ENCODE assay signal across 8 mouse cellular contexts in the genomic region with DNA sequence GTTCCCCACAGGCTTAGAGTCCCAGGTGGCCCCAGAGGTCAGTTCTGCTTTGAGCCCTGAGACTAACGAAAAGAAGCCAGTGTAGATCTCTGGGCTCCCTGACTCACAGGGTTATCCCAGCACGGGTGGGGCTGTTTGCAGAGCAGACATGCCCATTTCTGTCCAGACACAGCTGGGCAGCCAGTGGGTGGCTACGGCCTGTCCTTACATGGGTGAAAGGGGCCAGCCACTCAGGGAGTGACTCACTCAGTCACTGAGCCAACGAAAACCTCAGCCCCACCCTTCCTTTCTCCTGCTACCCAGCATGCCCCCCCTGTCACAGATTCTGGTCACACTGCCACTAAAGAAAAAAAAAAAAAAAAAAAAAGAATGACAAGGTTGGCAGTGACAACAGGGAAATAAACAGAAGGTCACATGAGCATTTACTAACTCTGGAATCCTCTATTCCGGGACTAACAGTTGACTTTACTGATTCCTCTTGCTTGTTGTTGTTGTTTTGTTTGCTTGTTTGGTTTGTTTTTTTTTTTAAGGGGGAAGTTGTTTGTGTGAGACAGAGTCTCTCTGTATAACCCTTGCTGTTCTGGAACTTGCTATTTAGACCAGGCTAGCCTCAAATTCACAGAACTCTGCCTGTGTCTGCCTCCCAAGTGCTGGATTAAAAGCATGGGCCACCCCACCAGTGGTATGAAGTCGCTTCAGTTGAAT. TPM values are rescaled to one million over a fixed set of nuclear protein-coding genes. Genes with fewer than 3 reads are reported as not detected.
DNase-seq lines count a peak whose midpoint lies in the region; ATAC-seq and TF ChIP-seq lines count a peak whose summit lies in the region.

No protein-coding gene starts in this region.

- no peak for TF ChIP-seq CTCF in midbrain, postnatal 0 days (IDR thresholded peaks at IDR 0.05)

- H3K27ac ChIP-seq in midbrain, embryonic 12.5 days (replicated peaks) = no peak overlapping the region
- no peak overlapping the region for H3K27ac ChIP-seq in midbrain, postnatal 0 days (ENCODE audit: low read depth, low read length)
- peak overlapping the region; percentile 83 for H3K27ac ChIP-seq in kidney, embryonic 15.5 days
- peak overlapping the region; percentile 82 for H3K27ac ChIP-seq in stomach, embryonic 15.5 days

- WGBS in midbrain, embryonic 12.5 days = 62% methylated on average over 6 of the region's 6 CpGs
- WGBS in midbrain, postnatal 0 days = 60% methylated on average over 6 of the region's 6 CpGs
- 48% methylated on average over 6 of the region's 6 CpGs for WGBS in kidney, embryonic 15.5 days
- WGBS in stomach, embryonic 15.5 days = 43% methylated on average over 6 of the region's 6 CpGs

- H3K4me2 ChIP-seq in midbrain, embryonic 12.5 days (replicated peaks) = no peak overlapping the region
- no peak overlapping the region for H3K4me2 ChIP-seq in midbrain, postnatal 0 days (ENCODE audit: low read depth, low read length, poor library complexity, severe bottlenecking)
- H3K4me2 ChIP-seq in kidney, embryonic 15.5 days = no peak overlapping the region
- no peak overlapping the region; the same call in 1 of the 2 replicates for H3K4me2 ChIP-seq in stomach, embryonic 15.5 days

- ATAC-seq in midbrain, embryonic 12.5 days (ENCODE audit: low FRiP score, low read depth) = no peak
- no peak for ATAC-seq in midbrain, postnatal 0 days (ENCODE audit: low FRiP score)
- ATAC-seq in kidney, embryonic 15.5 days (replicated peaks; ENCODE audit: low FRiP score) = no peak; the same call in 1 of the 2 replicates
- peak; percentile 78 for ATAC-seq in stomach, embryonic 15.5 days (ENCODE audit: insufficient read depth, low FRiP score, low read depth)

- H3K4me3 ChIP-seq in midbrain, embryonic 12.5 days = no peak overlapping the region
- no peak overlapping the region for H3K4me3 ChIP-seq in midbrain, postnatal 0 days (ENCODE audit: low read depth, low read length)
- H3K4me3 ChIP-seq in kidney, embryonic 15.5 days (replicated peaks) = no peak overlapping the region
- no peak overlapping the region for H3K4me3 ChIP-seq in stomach, embryonic 15.5 days (replicated peaks)

- DNase-seq in midbrain, postnatal 0 days (ENCODE audit: low spot score) = no peak
- peak; percentile 95 for DNase-seq in adrenal gland, postnatal 14 days
- DNase-seq in heart, adult 18-20 months = peak; percentile 88 to 97
- peak; percentile 89 for DNase-seq in lung, postnatal 14 days
- no peak for DNase-seq in cerebellum, adult 8-10 months

- H3K36me3 ChIP-seq in midbrain, embryonic 12.5 days = no peaks in the 10 kb centered on the region
- H3K36me3 ChIP-seq in midbrain, postnatal 0 days (ENCODE audit: insufficient read depth, low read length) = no peaks in the 10 kb centered on the region
- no peaks in the 10 kb centered on the region for H3K36me3 ChIP-seq in kidney, embryonic 15.5 days
- H3K36me3 ChIP-seq in stomach, embryonic 15.5 days = no peaks in the 10 kb centered on the region

- peak overlapping the region; percentile 20; the same call in 1 of the 2 replicates for H3K9ac ChIP-seq in midbrain, embryonic 12.5 days (replicated peaks)
- no peak overlapping the region for H3K9ac ChIP-seq in midbrain, postnatal 0 days (replicated peaks; ENCODE audit: low read length, poor library complexity, severe bottlenecking)
- H3K9ac ChIP-seq in kidney, embryonic 15.5 days = no peak overlapping the region
- H3K9ac ChIP-seq in stomach, embryonic 15.5 days = no peak overlapping the region

- no peaks in the 10 kb centered on the region for H3K9me3 ChIP-seq in midbrain, embryonic 12.5 days
- no peaks in the 10 kb centered on the region for H3K9me3 ChIP-seq in midbrain, postnatal 0 days (ENCODE audit: low read length)
- no peaks in the 10 kb centered on the region for H3K9me3 ChIP-seq in kidney, embryonic 15.5 days (replicated peaks)
- no peaks in the 10 kb centered on the region for H3K9me3 ChIP-seq in stomach, embryonic 15.5 days

- H3K27me3 ChIP-seq in midbrain, embryonic 12.5 days = peaks cover 26% of the 10 kb centered on the region
- no peaks in the 10 kb centered on the region for H3K27me3 ChIP-seq in midbrain, postnatal 0 days (ENCODE audit: insufficient read depth, low read length)
- no peaks in the 10 kb centered on the region for H3K27me3 ChIP-seq in kidney, embryonic 15.5 days
- no peaks in the 10 kb centered on the region for H3K27me3 ChIP-seq in stomach, embryonic 15.5 days (replicated peaks)

- H3K4me1 ChIP-seq in midbrain, embryonic 12.5 days = peaks cover 45% of the 10 kb centered on the region
- peaks cover 14% of the 10 kb centered on the region for H3K4me1 ChIP-seq in midbrain, postnatal 0 days (ENCODE audit: insufficient read depth, low read length)
- H3K4me1 ChIP-seq in kidney, embryonic 15.5 days = peaks cover 65% of the 10 kb centered on the region
- peaks cover 53% of the 10 kb centered on the region for H3K4me1 ChIP-seq in stomach, embryonic 15.5 days

RNA-seq across cellular contexts. Expression of a gene that starts 50.7 kb away (rescaled TPM):
- polyA plus RNA-seq in midbrain, embryonic 12.5 days (2016; fragmentation: Nextera tagmentation; extraction: Ambion mirVana) = 74.0 and 76.0 TPM in 2 replicates
- 171 and 191 TPM in 2 replicates for total RNA-seq in midbrain, postnatal 0 days (2014; rRNA removed)
- 74.2 and 86.2 TPM in 2 replicates for polyA plus RNA-seq in midbrain, postnatal 0 days (2015; fragmentation: Nextera tagmentation; extraction: Ambion mirVana)
- total RNA-seq in adrenal gland, postnatal 14 days (2021) = 48.4 and 53.8 TPM in 2 replicates
- total RNA-seq in heart, adult 18-20 months (2021) = 10 to 100 TPM; 30.0 to 30.5 TPM
- polyA plus RNA-seq in kidney, embryonic 15.5 days (2015; fragmentation: Nextera tagmentation; extraction: Ambion mirVana) = 40.7 and 43.9 TPM in 2 replicates
- 28.4 and 29.3 TPM in 2 replicates for polyA plus RNA-seq in stomach, embryonic 15.5 days (2015; fragmentation: Nextera tagmentation; extraction: Ambion mirVana)

Comparison
In these comparisons a context has a peak if more than half of its experiments do, and no peak if none do; other contexts are left out.
1. H3K27ac ChIP-seq: peak in kidney, embryonic 15.5 days (single experiment) and stomach, embryonic 15.5 days (single experiment); none in midbrain, embryonic 12.5 days (single experiment) and midbrain, postnatal 0 days (single experiment).
2. DNase-seq: peak in adrenal gland, postnatal 14 days (single experiment), heart, adult 18-20 months (2 of 2) and lung, postnatal 14 days (single experiment); none in midbrain, postnatal 0 days (single experiment) and cerebellum, adult 8-10 months (single experiment).